Mouse (Mus musculus) CH12.LX (cell line): ENCODE measurements at regions not wholly inside any gene's neighbourhood (a gene's known extent, or its start where the extent isn't known, plus 50 kb on each side); places are given as distances from the start of the nearest gene placed in this dataset.

Experiments used
- DNase-seq: peaks from one replicate; pipeline ENCODE4 v3.0.0-alpha.2; 2013; ENCODE audit errors: extremely low read depth
- H3K27ac ChIP-seq: 2 replicates; pipeline ENCODE4 v1.5.1; 2012; ENCODE audit warnings: low read depth, mild to moderate bottlenecking, control low read depth, moderate library complexity; ENCODE audit not compliant: insufficient read depth
- H3K27me3 ChIP-seq: replicated peaks from 2 replicates; pipeline ENCODE3; 2012; ENCODE audit warnings: inconsistent platforms
- H3K36me3 ChIP-seq, 2 experiments: replicated peaks in 1 of 2; 2 replicates each; pipeline versions ENCODE3 to v1.6.1; 2012; ENCODE audit warnings: inconsistent platforms in 1 of 2, low read length in 1 of 2, mild to moderate bottlenecking in 1 of 2, mixed read lengths in 1 of 2, moderate library complexity in 1 of 2; ENCODE audit not compliant: control insufficient read depth in 1 of 2, insufficient read depth in 1 of 2
- H3K4me1 ChIP-seq, 2 experiments: 2 replicates each; pipeline ENCODE4 v1.6.1; 2012; ENCODE audit warnings: inconsistent platforms in 1 of 2, moderate library complexity in 1 of 2; ENCODE audit not compliant: insufficient read depth in 2 of 2, control insufficient read depth in 1 of 2
- H3K4me2 ChIP-seq: 2 replicates; pipeline ENCODE4 v1.6.1; 2012; ENCODE audit warnings: low read depth, mild to moderate bottlenecking, control low read depth; ENCODE audit not compliant: poor library complexity, insufficient read depth, severe bottlenecking
- H3K4me3 ChIP-seq, 3 experiments: fragments of 150-350 bp in 1 of 3; sonication (generic) in 1 of 3; replicated peaks in 1 of 3; 2 replicates each; pipeline versions ENCODE3 to v1.5.1; 2011 to 2012; ENCODE audit warnings: low read depth in 2 of 3, low read length in 2 of 3, mild to moderate bottlenecking in 2 of 3, moderate library complexity in 2 of 3, control low read depth in 1 of 3, improper control_type of control experiment in 1 of 3, inconsistent platforms in 1 of 3, mixed read lengths in 1 of 3; ENCODE audit not compliant: poor library complexity in 1 of 3
- H3K79me2 ChIP-seq: replicated peaks from 2 replicates; pipeline ENCODE4 v1.6.1; 2012; ENCODE audit warnings: mild to moderate bottlenecking, moderate library complexity; ENCODE audit not compliant: control insufficient read depth, poor library complexity, insufficient read depth, severe bottlenecking; ENCODE audit errors: extremely low read depth
- H3K9ac ChIP-seq: 2 replicates; pipeline ENCODE4 v1.6.1; 2012; ENCODE audit warnings: low read depth, mild to moderate bottlenecking, control low read depth, moderate library complexity; ENCODE audit not compliant: insufficient read depth
- H3K9me3 ChIP-seq: replicated peaks from 2 replicates; pipeline ENCODE3; 2012; ENCODE audit warnings: low read length, inconsistent platforms, mixed read lengths
- CHD1 ChIP-seq: IDR thresholded peaks from 2 replicates; pipeline ENCODE4 v1.6.1; 2012; ENCODE audit warnings: low read depth, low read length, improper control_type of control experiment, inconsistent platforms
- E2F4 ChIP-seq: IDR thresholded peaks from 2 replicates; pipeline ENCODE4 v1.6.1; 2011; ENCODE audit warnings: low read depth, low read length, improper control_type of control experiment; ENCODE audit not compliant: insufficient replicate concordance
- GABPA ChIP-seq: IDR thresholded peaks from 2 replicates; pipeline ENCODE4 v1.6.1; 2012; ENCODE audit warnings: low read depth, low read length, improper control_type of control experiment, inconsistent platforms; ENCODE audit not compliant: insufficient replicate concordance
- MAFK ChIP-seq: IDR thresholded peaks from 2 replicates; pipeline ENCODE4 v1.6.1; 2011; ENCODE audit warnings: low read length, improper control_type of control experiment; ENCODE audit not compliant: insufficient replicate concordance
- MAX ChIP-seq: IDR thresholded peaks from 2 replicates; pipeline ENCODE4 v1.6.1; 2011; ENCODE audit warnings: low read length, improper control_type of control experiment
- MEF2A ChIP-seq: IDR thresholded peaks from 2 replicates; pipeline ENCODE4 v1.6.1; 2014; ENCODE audit warnings: low read depth, mild to moderate bottlenecking, inconsistent platforms, low read length, improper control_type of control experiment, borderline replicate concordance
- NRF1 ChIP-seq: IDR thresholded peaks from 2 replicates; pipeline ENCODE4 v1.6.1; 2014; ENCODE audit warnings: low read depth, mild to moderate bottlenecking, inconsistent platforms, low read length, improper control_type of control experiment, moderate library complexity
- POLR2AphosphoS2 ChIP-seq: IDR thresholded peaks from 2 replicates; pipeline ENCODE4 v1.6.1; 2011; ENCODE audit warnings: low read depth, low read length, improper control_type of control experiment
- TCF12 ChIP-seq: IDR thresholded peaks from 2 replicates; pipeline ENCODE4 v1.6.1; 2014; ENCODE audit warnings: low read depth, mild to moderate bottlenecking, inconsistent platforms, low read length, improper control_type of control experiment
- USF1 ChIP-seq: IDR thresholded peaks from 2 replicates; pipeline ENCODE4 v1.6.1; 2014; ENCODE audit warnings: low read depth, mild to moderate bottlenecking, inconsistent platforms, low read length, improper control_type of control experiment
- USF2 ChIP-seq: conservative IDR thresholded peaks from 2 replicates; pipeline ENCODE4 v1.6.1; 2011; ENCODE audit warnings: low read depth, low read length, improper control_type of control experiment
- ZC3H11A ChIP-seq: IDR thresholded peaks from 2 replicates; pipeline ENCODE4 v1.6.1; 2012; ENCODE audit warnings: low read depth, mild to moderate bottlenecking, inconsistent platforms, low read length, improper control_type of control experiment
- ZKSCAN1 ChIP-seq: IDR thresholded peaks from 2 replicates; pipeline ENCODE4 v1.6.1; 2012; ENCODE audit warnings: low read depth, inconsistent platforms, low read length, improper control_type of control experiment, borderline replicate concordance
- ZMIZ1 ChIP-seq: IDR thresholded peaks from 2 replicates; pipeline ENCODE4 v1.6.1; 2012; ENCODE audit warnings: low read depth, mild to moderate bottlenecking, inconsistent platforms, low read length, improper control_type of control experiment
- dilution Hi-C: fragments of 300-500 bp; cut with MboI; formaldehyde crosslinking; loops from 2 replicates; pipeline ENCODE4 v1.14.3; 2020; ENCODE audit warnings: low sequenced_read_pairs; ENCODE audit not compliant: extremely low pct_unique_long_range_greater_than_20kb, extremely low pct_ligation_motif_present
- in situ Hi-C: fragments of 300-500 bp; cut with MboI; formaldehyde crosslinking; loops from 3 replicates; pipeline ENCODE4 v1.14.3; 2019; ENCODE audit warnings: low sequenced_read_pairs, low pct_ligation_motif_present, low pct_unique_long_range_greater_than_20kb, mixed read lengths

DNA sequence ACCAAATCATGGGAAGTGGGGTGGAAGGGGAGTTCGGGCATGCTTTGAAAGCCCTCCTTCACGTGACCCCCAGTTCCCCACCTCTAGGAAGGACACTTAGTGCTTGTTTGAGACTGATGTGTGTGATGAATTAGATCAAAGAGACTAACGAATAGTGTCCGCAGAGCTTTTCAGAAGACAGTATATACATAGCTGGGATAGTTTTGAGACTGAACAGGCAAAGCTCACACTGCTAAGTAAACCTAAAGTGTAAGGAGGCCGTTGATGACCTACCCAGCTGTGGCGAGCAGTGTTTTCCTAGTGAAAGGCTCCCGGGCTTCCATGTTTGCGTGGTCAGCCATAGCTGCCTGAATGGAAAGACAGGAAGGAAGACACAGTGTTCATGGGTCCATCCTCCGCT lies 288.3 kb upstream of the Zfp507 start:
- dilution Hi-C loops = no loop called here
- no peaks in the 10 kb centered on the region for H3K4me1 ChIP-seq
- no peak for TF ChIP-seq ZC3H11A
- no peak for TF ChIP-seq GABPA
- H3K27me3 ChIP-seq = no peaks in the 10 kb centered on the region
- no peak overlapping the region for H3K4me3 ChIP-seq
- H3K79me2 ChIP-seq = no peaks in the 10 kb centered on the region
- H3K9ac ChIP-seq = no peak overlapping the region
- no peak for DNase-seq
- H3K27ac ChIP-seq = no peak overlapping the region
- H3K9me3 ChIP-seq = peaks cover 91% of the 10 kb centered on the region
- H3K36me3 ChIP-seq = no peaks in the 10 kb centered on the region
- in situ Hi-C loops = no loop called here
- no peak overlapping the region for H3K4me2 ChIP-seq

DNA sequence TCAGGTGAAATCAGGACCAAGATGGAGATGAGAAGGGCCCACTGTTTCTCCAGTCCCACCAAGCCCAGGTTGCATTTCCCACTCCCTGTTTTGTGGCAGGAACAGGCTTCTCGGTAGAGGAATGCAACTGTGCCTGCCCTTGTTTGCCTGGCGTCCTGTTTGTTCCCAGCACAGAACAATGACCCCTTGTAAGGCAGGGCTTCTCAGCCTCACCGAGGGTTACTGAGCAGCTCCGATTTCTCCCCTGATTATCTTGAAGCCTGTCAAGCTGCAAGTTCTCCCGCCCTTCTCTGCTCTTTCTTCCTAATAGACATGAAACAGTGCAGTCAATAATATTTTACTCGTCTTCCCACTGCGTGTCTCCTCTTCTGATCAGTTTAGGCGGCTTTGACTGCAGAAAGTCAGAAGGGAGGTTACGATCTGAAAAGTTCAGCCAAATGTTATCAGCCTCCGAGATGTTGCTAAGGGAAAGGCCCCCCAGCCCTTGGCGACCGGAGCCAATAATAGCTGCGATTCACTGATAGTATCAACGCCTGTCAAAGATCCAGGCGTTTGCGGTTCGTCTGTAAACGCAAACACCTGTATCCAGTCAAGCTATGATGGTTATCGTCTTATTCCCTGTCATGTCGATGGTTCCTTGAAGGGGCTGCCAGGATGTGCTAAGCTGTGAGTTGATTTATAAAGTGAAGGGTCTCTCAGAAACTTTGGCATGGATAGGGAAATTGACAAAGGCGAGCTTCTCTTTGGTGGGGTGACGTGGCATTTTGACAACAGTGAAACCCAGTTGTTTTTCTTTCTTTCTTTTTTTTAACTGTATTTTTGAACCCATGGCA lies 287.7 kb upstream of the Zfp507 start:
- Histone ChIP-seq H3K4me2 (no peak overlapping the region), H3K36me3 (no peaks in the 10 kb centered on the region), H3K79me2 (no peaks in the 10 kb centered on the region), H3K27me3 (no peaks in the 10 kb centered on the region), H3K4me3 (no peak overlapping the region), H3K27ac (no peak overlapping the region), H3K9ac (no peak overlapping the region), H3K9me3 (peaks cover 91% of the 10 kb centered on the region), H3K4me1 (no peaks in the 10 kb centered on the region)
- DNase-seq = no peak
- in situ Hi-C loops = no loop called here
- TF ChIP-seq ZMIZ1 (no peak), TCF12 (no peak), CHD1 (no peak), USF1 (no peak), NRF1 (no peak), E2F4 (no peak), MAX (no peak), ZKSCAN1 (no peak), MEF2A (no peak), GABPA (no peak), USF2 (no peak), MAFK (no peak), POLR2AphosphoS2 (no peak)
- dilution Hi-C loops = no loop called here
